Comparison of ENCODE assay signal across 21 mouse cellular contexts in genomic region chr6:38242295-38242830, GRCm38 (mm10). TPM values are rescaled to one million over a fixed set of nuclear protein-coding genes. Genes with fewer than 3 reads are reported as not detected.
DNase-seq lines count a peak whose midpoint lies in the region; ATAC-seq and TF ChIP-seq lines count a peak whose summit lies in the region.
"Had no signal": no experiment of that assay in that cellular context is flagged by ENCODE, and none has a peak within 500 bp of the region (broad histone marks: within the 10 kb centered on the region; RNA-seq: fewer than 3 reads in every experiment).

No protein-coding gene starts in this region.

- H3K27me3 ChIP-seq in forebrain, embryonic 15.5 days = no peaks in the 10 kb centered on the region
- H3K27me3 ChIP-seq in forebrain, embryonic 10.5 days (ENCODE audit: poor library complexity, severe bottlenecking) = no peaks in the 10 kb centered on the region
- H3K27me3 ChIP-seq in kidney, postnatal 0 days (ENCODE audit: insufficient read depth, low read length) = no peaks in the 10 kb centered on the region
- no peaks in the 10 kb centered on the region for H3K27me3 ChIP-seq in intestine, postnatal 0 days (replicated peaks; ENCODE audit: control insufficient read depth, insufficient read depth, low read length)
- no peaks in the 10 kb centered on the region for H3K27me3 ChIP-seq in intestine, embryonic 16.5 days (replicated peaks; ENCODE audit: control insufficient read depth, insufficient read depth, low read length)
- H3K27me3 ChIP-seq: midbrain, embryonic 13.5 days; stomach, embryonic 15.5 days had no signal

- no peaks in the 10 kb centered on the region for H3K36me3 ChIP-seq in forebrain, embryonic 15.5 days
- H3K36me3 ChIP-seq in forebrain, embryonic 10.5 days (replicated peaks) = peaks cover 2% of the 10 kb centered on the region; the same call in 1 of the 2 replicates
- H3K36me3 ChIP-seq in kidney, postnatal 0 days (ENCODE audit: insufficient read depth, low read length) = no peaks in the 10 kb centered on the region
- H3K36me3 ChIP-seq in intestine, postnatal 0 days (ENCODE audit: control insufficient read depth, insufficient read depth) = no peaks in the 10 kb centered on the region
- no peaks in the 10 kb centered on the region for H3K36me3 ChIP-seq in intestine, embryonic 16.5 days (ENCODE audit: control insufficient read depth, insufficient read depth, low read length)
- H3K36me3 ChIP-seq: midbrain, embryonic 13.5 days; stomach, embryonic 15.5 days had no signal

- no peak overlapping the region for H3K27ac ChIP-seq in forebrain, embryonic 15.5 days (replicated peaks)
- no peak overlapping the region for H3K27ac ChIP-seq in forebrain, embryonic 10.5 days
- peak overlapping the region; percentile 54; the same call in 1 of the 2 replicates for H3K27ac ChIP-seq in kidney, postnatal 0 days
- no peak overlapping the region for H3K27ac ChIP-seq in intestine, postnatal 0 days (ENCODE audit: low read depth, low read length)
- no peak overlapping the region for H3K27ac ChIP-seq in intestine, embryonic 16.5 days (ENCODE audit: low read length)
- H3K27ac ChIP-seq: hindbrain, embryonic 14.5 days; macrophage; midbrain, embryonic 13.5 days; stomach, embryonic 15.5 days had no signal

- no peak overlapping the region for H3K4me2 ChIP-seq in forebrain, embryonic 15.5 days (replicated peaks)
- H3K4me2 ChIP-seq in kidney, postnatal 0 days (ENCODE audit: low read length) = no peak overlapping the region
- H3K4me2 ChIP-seq in intestine, postnatal 0 days (replicated peaks; ENCODE audit: low read depth) = no peak overlapping the region
- no peak overlapping the region for H3K4me2 ChIP-seq in intestine, embryonic 16.5 days (ENCODE audit: low read depth, low read length)
- H3K4me2 ChIP-seq: hindbrain, embryonic 14.5 days; lung, embryonic 14.5 days; midbrain, embryonic 13.5 days; stomach, embryonic 15.5 days had no signal

- H3K4me3 ChIP-seq in forebrain, embryonic 15.5 days = no peak overlapping the region
- no peak overlapping the region for H3K4me3 ChIP-seq in forebrain, embryonic 10.5 days
- no peak overlapping the region for H3K4me3 ChIP-seq in kidney, postnatal 0 days (replicated peaks; ENCODE audit: low read depth, low read length)
- H3K4me3 ChIP-seq in intestine, postnatal 0 days (ENCODE audit: low read depth, low read length) = no peak overlapping the region
- no peak overlapping the region for H3K4me3 ChIP-seq in intestine, embryonic 16.5 days (ENCODE audit: low read length)
- H3K4me3 ChIP-seq: midbrain, embryonic 13.5 days; myocyte; stomach, embryonic 15.5 days had no signal

- H3K9ac ChIP-seq in forebrain, embryonic 15.5 days (replicated peaks) = no peak overlapping the region
- H3K9ac ChIP-seq in kidney, postnatal 0 days (ENCODE audit: low read depth, low read length) = peak overlapping the region; percentile 20; the same call in 1 of the 2 replicates
- no peak overlapping the region for H3K9ac ChIP-seq in intestine, postnatal 0 days (ENCODE audit: low read depth, low read length)
- no peak overlapping the region for H3K9ac ChIP-seq in intestine, embryonic 16.5 days (ENCODE audit: low read depth, low read length)
- H3K9ac ChIP-seq: hindbrain, embryonic 14.5 days; lung, embryonic 14.5 days; midbrain, embryonic 13.5 days; stomach, embryonic 15.5 days had no signal

- no peak for DNase-seq in forebrain, embryonic 10.5 days (ENCODE audit: extremely low spot score, low spot score)
- peak; percentile 25 for DNase-seq in right cerebral cortex, postnatal 4 days
- DNase-seq in right cerebral cortex, adult 2 months (ENCODE audit: low spot score in 2 of 2) = no peak
- no peak for DNase-seq in kidney, postnatal 0 days (ENCODE audit: low spot score)
- no peak for DNase-seq in Muller cell, postnatal 12 days (ENCODE audit: inconsistent ontology term)
- DNase-seq: adrenal gland, postnatal 36 days; cerebellum, adult 9-10 months; gastrocnemius, postnatal 14 days; layer of hippocampus, postnatal 36 days; right cerebral cortex, adult 18-20 months; spleen, adult 18-20 months; thymus, adult 2 months had no signal

- peaks cover 32% of the 10 kb centered on the region for H3K4me1 ChIP-seq in forebrain, embryonic 15.5 days
- H3K4me1 ChIP-seq in forebrain, embryonic 10.5 days = peaks cover 28% of the 10 kb centered on the region
- H3K4me1 ChIP-seq in kidney, postnatal 0 days (replicated peaks; ENCODE audit: insufficient read depth, low read length) = peaks cover 9% of the 10 kb centered on the region
- H3K4me1 ChIP-seq in intestine, postnatal 0 days (replicated peaks; ENCODE audit: control insufficient read depth, insufficient read depth, low read length) = no peaks in the 10 kb centered on the region
- H3K4me1 ChIP-seq in intestine, embryonic 16.5 days (ENCODE audit: control insufficient read depth, insufficient read depth, low read length) = no peaks in the 10 kb centered on the region; the same call in 1 of the 2 replicates

- 40% methylated on average over 8 of the region's 8 CpGs for WGBS in forebrain, embryonic 15.5 days
- WGBS in forebrain, embryonic 10.5 days = 91% methylated on average over 8 of the region's 8 CpGs
- 65% methylated on average over 8 of the region's 8 CpGs for WGBS in kidney, postnatal 0 days
- 80% methylated on average over 8 of the region's 8 CpGs for WGBS in intestine, postnatal 0 days
- WGBS in intestine, embryonic 16.5 days = 74% methylated on average over 8 of the region's 8 CpGs

- 0 out of 2 replicates have a peak, but pooled peaks have one; percentile 29 for ATAC-seq in forebrain, embryonic 15.5 days (replicated peaks)
- ATAC-seq in kidney, postnatal 0 days (replicated peaks; ENCODE audit: low FRiP score, low read depth) = peak; percentile 47
- no peak for ATAC-seq in intestine, postnatal 0 days
- ATAC-seq in intestine, embryonic 16.5 days = no peak
- ATAC-seq: midbrain, embryonic 13.5 days had no signal

- no peaks in the 10 kb centered on the region for H3K9me3 ChIP-seq in forebrain, embryonic 15.5 days
- H3K9me3 ChIP-seq in forebrain, embryonic 10.5 days = no peaks in the 10 kb centered on the region
- no peaks in the 10 kb centered on the region for H3K9me3 ChIP-seq in kidney, postnatal 0 days (replicated peaks; ENCODE audit: low read length)
- no peaks in the 10 kb centered on the region for H3K9me3 ChIP-seq in intestine, postnatal 0 days (ENCODE audit: control insufficient read depth)
- H3K9me3 ChIP-seq in intestine, embryonic 16.5 days (ENCODE audit: control insufficient read depth, low read length) = no peaks in the 10 kb centered on the region
- H3K9me3 ChIP-seq: midbrain, embryonic 13.5 days; stomach, embryonic 15.5 days had no signal

- TF ChIP-seq CTCF in kidney, postnatal 0 days (IDR thresholded peaks at IDR 0.05; ENCODE audit: low read depth) = no peak
- TF ChIP-seq CTCF in intestine, postnatal 0 days (IDR thresholded peaks at IDR 0.05; ENCODE audit: low read depth) = no peak

RNA-seq across cellular contexts. Expression of gene D630045J12Rik, which starts 11.4 kb away (rescaled TPM):
- 17.6 and 18.4 TPM in 2 replicates for polyA plus RNA-seq in forebrain, embryonic 15.5 days (2015; fragmentation: Nextera tagmentation; extraction: Ambion mirVana)
- polyA plus RNA-seq in forebrain, embryonic 10.5 days (2016; fragmentation: Nextera tagmentation; extraction: Ambion mirVana) = 5.4 and 6.3 TPM in 2 replicates
- 3.4 and 3.5 TPM in 2 replicates for polyA plus RNA-seq in kidney, postnatal 0 days (2015; fragmentation: Nextera tagmentation; extraction: Ambion mirVana)
- 0.52 and 0.58 TPM in 2 replicates for polyA plus RNA-seq in intestine, postnatal 0 days (2015; fragmentation: Nextera tagmentation; extraction: Ambion mirVana)
- polyA plus RNA-seq in intestine, embryonic 16.5 days (2015; fragmentation: Nextera tagmentation; extraction: Ambion mirVana) = 1.5 and 1.6 TPM in 2 replicates

RNA-seq across cellular contexts. Expression of gene Zc3hav1l, which starts 56.7 kb away (rescaled TPM):
- 6.6 and 6.8 TPM in 2 replicates for polyA plus RNA-seq in forebrain, embryonic 15.5 days (2015; fragmentation: Nextera tagmentation; extraction: Ambion mirVana)
- 14.0 and 14.3 TPM in 2 replicates for polyA plus RNA-seq in forebrain, embryonic 10.5 days (2016; fragmentation: Nextera tagmentation; extraction: Ambion mirVana)
- 4.9 and 5.3 TPM in 2 replicates for polyA plus RNA-seq in kidney, postnatal 0 days (2015; fragmentation: Nextera tagmentation; extraction: Ambion mirVana)
- polyA plus RNA-seq in intestine, postnatal 0 days (2015; fragmentation: Nextera tagmentation; extraction: Ambion mirVana) = 1.6 TPM in 2 replicates
- 4.8 and 5.4 TPM in 2 replicates for polyA plus RNA-seq in intestine, embryonic 16.5 days (2015; fragmentation: Nextera tagmentation; extraction: Ambion mirVana)

Comparison
In these comparisons a context has a peak if more than half of its experiments do, and no peak if none do; other contexts are left out.
1. ATAC-seq: peak in forebrain, embryonic 15.5 days (single experiment) and kidney, postnatal 0 days (single experiment); none in intestine, postnatal 0 days (single experiment) and intestine, embryonic 16.5 days (single experiment).